In the genomic region with DNA sequence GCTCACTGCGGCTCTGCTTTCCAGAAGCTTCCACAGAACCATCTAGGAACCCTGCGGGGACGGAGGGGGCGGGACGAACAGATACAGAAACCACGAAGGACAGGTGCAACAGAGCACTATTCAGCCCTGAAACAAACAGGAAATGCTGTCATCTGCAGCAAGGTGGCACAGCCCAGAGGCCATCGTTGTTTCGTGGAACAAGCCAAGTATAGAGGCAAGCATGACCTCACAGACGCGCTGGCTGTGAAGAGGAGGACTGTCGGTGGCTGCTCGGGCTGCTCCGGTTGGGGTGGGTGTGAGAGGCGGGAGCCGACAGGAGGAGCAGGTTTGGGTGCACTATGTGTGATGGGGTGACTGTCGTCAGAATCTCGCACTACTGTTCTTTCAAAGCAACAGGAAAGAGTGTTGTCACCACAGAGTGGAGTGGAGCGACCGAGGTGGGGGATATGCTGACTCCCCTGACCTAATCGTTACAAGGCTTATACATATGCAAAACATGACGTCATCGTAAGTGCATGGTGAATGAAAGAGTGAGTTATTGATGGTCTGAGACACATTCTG, we compare ENCODE assay signal across 8 mouse cellular contexts. TPM values are rescaled to one million over a fixed set of nuclear protein-coding genes. Genes with fewer than 3 reads are reported as not detected.
DNase-seq lines count a peak whose midpoint lies in the region; ATAC-seq and TF ChIP-seq lines count a peak whose summit lies in the region.

No protein-coding gene starts in this region.

- H3K27ac ChIP-seq in lung, embryonic 14.5 days (ENCODE audit: low read depth) = no peak overlapping the region
- H3K27ac ChIP-seq in embryonic facial prominence, embryonic 13.5 days = no peak overlapping the region
- H3K27ac ChIP-seq in limb, embryonic 12.5 days = no peak overlapping the region
- H3K27ac ChIP-seq in stomach, embryonic 15.5 days = no peak overlapping the region

- no peaks in the 10 kb centered on the region; the same call in 1 of the 2 replicates for H3K9me3 ChIP-seq in lung, embryonic 14.5 days (ENCODE audit: low read depth, low read length)
- no peaks in the 10 kb centered on the region for H3K9me3 ChIP-seq in embryonic facial prominence, embryonic 13.5 days
- H3K9me3 ChIP-seq in limb, embryonic 12.5 days = no peaks in the 10 kb centered on the region
- H3K9me3 ChIP-seq in stomach, embryonic 15.5 days = no peaks in the 10 kb centered on the region

- TF ChIP-seq CTCF in lung, embryonic 14.5 days (IDR thresholded peaks at IDR 0.05; ENCODE audit: low read depth) = no peak

- H3K4me1 ChIP-seq in lung, embryonic 14.5 days (ENCODE audit: insufficient read depth) = peaks cover 8% of the 10 kb centered on the region; the same call in 1 of the 2 replicates
- H3K4me1 ChIP-seq in embryonic facial prominence, embryonic 13.5 days = peaks cover 5% of the 10 kb centered on the region
- peaks cover 4% of the 10 kb centered on the region for H3K4me1 ChIP-seq in limb, embryonic 12.5 days (replicated peaks)
- H3K4me1 ChIP-seq in stomach, embryonic 15.5 days = peaks cover 10% of the 10 kb centered on the region; the same call in 1 of the 2 replicates

- ATAC-seq in lung, embryonic 14.5 days (ENCODE audit: insufficient read depth) = no peak
- ATAC-seq in embryonic facial prominence, embryonic 13.5 days (ENCODE audit: insufficient number of reproducible peaks, insufficient read depth, low FRiP score, low TSS enrichment, low read depth) = no peak; the same call in 1 of the 2 replicates
- ATAC-seq in limb, embryonic 12.5 days (ENCODE audit: insufficient number of reproducible peaks, insufficient read depth, low FRiP score, low TSS enrichment, low read depth) = no peak
- ATAC-seq in stomach, embryonic 15.5 days (ENCODE audit: insufficient read depth, low FRiP score, low read depth) = no peak

- no peaks in the 10 kb centered on the region for H3K36me3 ChIP-seq in lung, embryonic 14.5 days (ENCODE audit: insufficient read depth)
- no peaks in the 10 kb centered on the region for H3K36me3 ChIP-seq in embryonic facial prominence, embryonic 13.5 days
- no peaks in the 10 kb centered on the region for H3K36me3 ChIP-seq in limb, embryonic 12.5 days
- H3K36me3 ChIP-seq in stomach, embryonic 15.5 days = no peaks in the 10 kb centered on the region

- DNase-seq in lung, embryonic 14.5 days = no peak
- DNase-seq in lung, postnatal 25 days (ENCODE audit: low spot score) = no peak
- DNase-seq in urinary bladder, postnatal 36 days (ENCODE audit: low spot score in 2 of 2) = no peak
- DNase-seq in left cerebral cortex, postnatal 25 days (ENCODE audit: low spot score in 2 of 2) = no peak
- DNase-seq in adrenal gland, postnatal 14 days = no peak

- H3K4me3 ChIP-seq in lung, embryonic 14.5 days (ENCODE audit: low read depth, low read length) = no peak overlapping the region
- no peak overlapping the region; the same call in 1 of the 2 replicates for H3K4me3 ChIP-seq in embryonic facial prominence, embryonic 13.5 days
- no peak overlapping the region for H3K4me3 ChIP-seq in limb, embryonic 12.5 days (replicated peaks)
- H3K4me3 ChIP-seq in stomach, embryonic 15.5 days (replicated peaks) = no peak overlapping the region

- H3K9ac ChIP-seq in lung, embryonic 14.5 days = no peak overlapping the region
- H3K9ac ChIP-seq in embryonic facial prominence, embryonic 13.5 days = 0 out of 2 replicates have a peak overlapping the region, but pooled peaks have one; percentile 16
- H3K9ac ChIP-seq in limb, embryonic 12.5 days (replicated peaks) = no peak overlapping the region
- no peak overlapping the region for H3K9ac ChIP-seq in stomach, embryonic 15.5 days

- 17% methylated on average over 22 of the region's 22 CpGs for WGBS in lung, embryonic 14.5 days
- WGBS in embryonic facial prominence, embryonic 13.5 days = 25% methylated on average over 22 of the region's 22 CpGs
- WGBS in limb, embryonic 12.5 days = 25% methylated on average over 22 of the region's 22 CpGs
- WGBS in stomach, embryonic 15.5 days = 20% methylated on average over 22 of the region's 22 CpGs

- H3K4me2 ChIP-seq in lung, embryonic 14.5 days = peak overlapping the region; percentile 36
- H3K4me2 ChIP-seq in embryonic facial prominence, embryonic 13.5 days = peak overlapping the region; percentile 30
- H3K4me2 ChIP-seq in limb, embryonic 12.5 days = peak overlapping the region; percentile 28; the same call in 1 of the 2 replicates
- H3K4me2 ChIP-seq in stomach, embryonic 15.5 days = peak overlapping the region; percentile 39

- intact Hi-C loops in left cerebral cortex, postnatal 25 days (cut with DNase I) = no loop called here

- H3K27me3 ChIP-seq in lung, embryonic 14.5 days (ENCODE audit: insufficient read depth, low read length) = peaks cover 4% of the 10 kb centered on the region; the same call in 1 of the 2 replicates
- H3K27me3 ChIP-seq in embryonic facial prominence, embryonic 13.5 days = peaks cover 20% of the 10 kb centered on the region
- H3K27me3 ChIP-seq in limb, embryonic 12.5 days = peaks cover 35% of the 10 kb centered on the region
- no peaks in the 10 kb centered on the region; the same call in 1 of the 2 replicates for H3K27me3 ChIP-seq in stomach, embryonic 15.5 days (replicated peaks)

RNA-seq across cellular contexts. Expression of gene Lmtk3, which starts 4.4 kb away (rescaled TPM):
- polyA plus RNA-seq in lung, embryonic 14.5 days (2014; fragmentation: Nextera tagmentation; extraction: Ambion mirVana) = 0.76 and 1.9 TPM in 2 replicates
- polyA plus RNA-seq in embryonic facial prominence, embryonic 13.5 days (2015; fragmentation: Nextera tagmentation; extraction: Ambion mirVana) = 4.1 and 4.2 TPM in 2 replicates
- polyA plus RNA-seq in limb, embryonic 12.5 days (2016; fragmentation: Nextera tagmentation; extraction: Ambion mirVana) = 3.4 and 4.9 TPM in 2 replicates
- polyA plus RNA-seq in stomach, embryonic 15.5 days (2015; fragmentation: Nextera tagmentation; extraction: Ambion mirVana) = 1.1 and 1.9 TPM in 2 replicates
- 100 to 1,000 TPM; 220 to 235 TPM for total RNA-seq in left cerebral cortex, postnatal 25 days (2021)
- total RNA-seq in adrenal gland, postnatal 14 days (2021) = 7.5 and 9.9 TPM in 2 replicates

RNA-seq across cellular contexts. Expression of gene Sult2b1, which starts 5.3 kb away (rescaled TPM):
- 5.0 and 5.9 TPM in 2 replicates for polyA plus RNA-seq in lung, embryonic 14.5 days (2014; fragmentation: Nextera tagmentation; extraction: Ambion mirVana)
- polyA plus RNA-seq in embryonic facial prominence, embryonic 13.5 days (2015; fragmentation: Nextera tagmentation; extraction: Ambion mirVana) = 7.7 and 8.4 TPM in 2 replicates
- polyA plus RNA-seq in limb, embryonic 12.5 days (2016; fragmentation: Nextera tagmentation; extraction: Ambion mirVana) = 1.6 and 1.9 TPM in 2 replicates
- polyA plus RNA-seq in stomach, embryonic 15.5 days (2015; fragmentation: Nextera tagmentation; extraction: Ambion mirVana) = 6.7 and 14.4 TPM in 2 replicates
- total RNA-seq in left cerebral cortex, postnatal 25 days (2021) = 10 to 100 TPM in 1 of 2 experiments, 1 to 10 TPM in 1; 8.6 to 12.4 TPM
- total RNA-seq in adrenal gland, postnatal 14 days (2021) = 0.52 and 1.0 TPM in 2 replicates

RNA-seq across cellular contexts. Expression of gene Cyth2, which starts 35.2 kb away (rescaled TPM):
- polyA plus RNA-seq in lung, embryonic 14.5 days (2014; fragmentation: Nextera tagmentation; extraction: Ambion mirVana) = 109 and 110 TPM in 2 replicates
- 133 and 138 TPM in 2 replicates for polyA plus RNA-seq in embryonic facial prominence, embryonic 13.5 days (2015; fragmentation: Nextera tagmentation; extraction: Ambion mirVana)
- polyA plus RNA-seq in limb, embryonic 12.5 days (2016; fragmentation: Nextera tagmentation; extraction: Ambion mirVana) = 171 and 175 TPM in 2 replicates
- 85.0 and 103 TPM in 2 replicates for polyA plus RNA-seq in stomach, embryonic 15.5 days (2015; fragmentation: Nextera tagmentation; extraction: Ambion mirVana)
- 100 to 1,000 TPM; 204 to 210 TPM for total RNA-seq in left cerebral cortex, postnatal 25 days (2021)
- total RNA-seq in adrenal gland, postnatal 14 days (2021) = 97.5 and 114 TPM in 2 replicates

RNA-seq across cellular contexts. Expression of gene Kcnj14, which starts 45.4 kb away (rescaled TPM):
- polyA plus RNA-seq in lung, embryonic 14.5 days (2014; fragmentation: Nextera tagmentation; extraction: Ambion mirVana) = 0.67 and 1.1 TPM in 2 replicates
- polyA plus RNA-seq in embryonic facial prominence, embryonic 13.5 days (2015; fragmentation: Nextera tagmentation; extraction: Ambion mirVana) = 2.2 TPM in 2 replicates
- polyA plus RNA-seq in limb, embryonic 12.5 days (2016; fragmentation: Nextera tagmentation; extraction: Ambion mirVana) = 1.6 and 2.2 TPM in 2 replicates
- polyA plus RNA-seq in stomach, embryonic 15.5 days (2015; fragmentation: Nextera tagmentation; extraction: Ambion mirVana) = 1.0 and 1.4 TPM in 2 replicates
- total RNA-seq in left cerebral cortex, postnatal 25 days (2021) = 1 to 10 TPM; 2.6 to 2.7 TPM
- 0.48 and 0.60 TPM in 2 replicates for total RNA-seq in adrenal gland, postnatal 14 days (2021)

RNA-seq across cellular contexts. Expression of gene Grwd1, which starts 51.6 kb away (rescaled TPM):
- polyA plus RNA-seq in lung, embryonic 14.5 days (2014; fragmentation: Nextera tagmentation; extraction: Ambion mirVana) = 85.4 and 95.3 TPM in 2 replicates
- 62.7 and 74.0 TPM in 2 replicates for polyA plus RNA-seq in embryonic facial prominence, embryonic 13.5 days (2015; fragmentation: Nextera tagmentation; extraction: Ambion mirVana)
- 75.4 and 78.0 TPM in 2 replicates for polyA plus RNA-seq in limb, embryonic 12.5 days (2016; fragmentation: Nextera tagmentation; extraction: Ambion mirVana)
- polyA plus RNA-seq in stomach, embryonic 15.5 days (2015; fragmentation: Nextera tagmentation; extraction: Ambion mirVana) = 57.0 and 64.3 TPM in 2 replicates
- total RNA-seq in left cerebral cortex, postnatal 25 days (2021) = 10 to 100 TPM; 21.0 to 23.2 TPM
- 28.0 and 29.9 TPM in 2 replicates for total RNA-seq in adrenal gland, postnatal 14 days (2021)
